Mouse (Mus musculus): Measurements from ENCODE around the gene Cntn2. TPM values are rescaled to one million over a fixed set of nuclear protein-coding genes. Genes with fewer than 3 reads are reported as not detected.

Cntn2 gene
- total RNA-seq (2021), result 1 to 10 TPM; 2.1 to 3.0 TPM

- no peak for DNase-seq
These were observed at the start of gene Cntn2 for GRCm38 (mm10) chr1:132542762-132543306. TSS of gene Cntn2 (minus strand) at chr1:132543256.

- DNase-seq, result no peak
These were observed 49.1 kb upstream of the Cntn2 start for GRCm38 (mm10) chr1:132592145-132592544.

GRCm38 (mm10) chr1:132591399-132591930 is 48.4 kb upstream of the Cntn2 start:
- no peak for DNase-seq

- DNase-seq, result no peak
These were observed 43.7 kb upstream of the Cntn2 start for GRCm38 (mm10) chr1:132586679-132587201.

GRCm38 (mm10) chr1:132585376-132585775 is 42.3 kb upstream of the Cntn2 start:
- no peak for DNase-seq

GRCm38 (mm10) chr1:132582998-132583604 is 40.0 kb upstream of the Cntn2 start:
- no peak for DNase-seq

- no peak for DNase-seq
These were observed 39.1 kb upstream of the Cntn2 start for GRCm38 (mm10) chr1:132581845-132582839.

GRCm38 (mm10) chr1:132580063-132580462 is 37.0 kb upstream of the Cntn2 start:
- no peak for DNase-seq

GRCm38 (mm10) chr1:132576845-132577244 is 33.8 kb upstream of the Cntn2 start:
- DNase-seq, result no peak

- DNase-seq, result no peak
These were observed 29.8 kb upstream of the Cntn2 start for GRCm38 (mm10) chr1:132572851-132573250.

GRCm38 (mm10) chr1:132571613-132572012 is 28.6 kb upstream of the Cntn2 start:
- no peak for DNase-seq

- DNase-seq, result no peak
These were observed 27.9 kb upstream of the Cntn2 start for GRCm38 (mm10) chr1:132570906-132571305.

- DNase-seq, result no peak
These were observed 27.2 kb upstream of the Cntn2 start for GRCm38 (mm10) chr1:132570068-132570780.

GRCm38 (mm10) chr1:132569516-132569915 is 26.5 kb upstream of the Cntn2 start:
- DNase-seq, result no peak

GRCm38 (mm10) chr1:132567336-132568125 is 24.5 kb upstream of the Cntn2 start:
- DNase-seq, result no peak

GRCm38 (mm10) chr1:132565766-132566165 is 22.7 kb upstream of the Cntn2 start:
- DNase-seq, result no peak

GRCm38 (mm10) chr1:132564946-132565345 is 21.9 kb upstream of the Cntn2 start:
- DNase-seq, result no peak

GRCm38 (mm10) chr1:132562337-132562795 is 19.3 kb upstream of the Cntn2 start:
- no peak for DNase-seq

GRCm38 (mm10) chr1:132560907-132561700 is 18.0 kb upstream of the Cntn2 start:
- peak; percentile 29 for DNase-seq

GRCm38 (mm10) chr1:132559045-132559444 is 16.0 kb upstream of the Cntn2 start:
- no peak for DNase-seq
